Mouse (Mus musculus) small intestine, adult 2 months (tissue): Measurements from ENCODE around the gene Rwdd2a.
"Not testable (repeated sequence)": the region's sequence is repeated elsewhere in the genome, so short reads cannot be mapped to it uniquely, and the experiment has no call there.

Source experiments
- CTCF ChIP-seq: fragments of 200-500 bp; IDR thresholded peaks from 2 replicates; pipeline ENCODE4 v1.5.1; 2012; ENCODE audit warnings: low read depth, mild to moderate bottlenecking, control low read depth, inconsistent platforms, low read length, moderate library complexity, mixed read lengths; ENCODE audit not compliant: insufficient replicate concordance, insufficient read length; ENCODE audit errors: extremely low read depth
- POLR2A ChIP-seq: fragments of 200-500 bp; IDR thresholded peaks from 2 replicates; pipeline ENCODE4 v1.6.1; 2012; ENCODE audit warnings: low read depth, mild to moderate bottlenecking, control low read depth, inconsistent platforms, low read length, moderate library complexity

- not testable (repeated sequence) for TF ChIP-seq CTCF, POLR2A
Observed at GRCm38 (mm10) chr9:86596983-86597382, 25.2 kb downstream of the Rwdd2a start.
